Mouse (Mus musculus): Measurements from ENCODE around the gene Ccdc62.

Ccdc62 gene

DNA sequence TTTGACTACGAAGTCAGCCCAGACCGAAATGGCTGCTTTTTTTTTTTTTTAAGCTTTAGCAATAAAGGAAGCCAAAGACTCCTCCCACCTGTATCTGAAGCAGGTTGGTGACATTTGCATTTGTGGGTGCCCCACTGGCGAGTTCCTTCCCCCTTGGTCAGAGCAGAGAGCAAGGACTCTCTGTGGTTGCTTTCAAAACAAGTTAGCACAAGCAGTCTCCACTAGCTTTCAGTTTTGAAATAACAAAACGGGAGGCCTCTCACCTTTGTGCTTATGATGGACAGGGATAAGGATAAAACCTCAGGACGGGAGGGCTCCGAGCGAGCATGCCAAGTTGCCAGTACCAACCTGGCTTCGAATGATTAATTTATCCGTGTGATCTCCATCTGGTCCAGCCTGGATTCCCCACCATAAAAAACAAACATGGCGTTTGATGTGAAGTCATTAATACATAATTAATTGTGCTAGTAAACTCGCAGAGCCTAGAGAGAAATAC, 44.2 kb downstream of the Ccdc62 start:
- in situ Hi-C loops (cut with MboI; ENCODE audit: unreplicated experiment in 2 of 2) = loop anchor here in 1 of 2 experiments (25.0 kb wide), 1 partner anchor 113 kb away; the partner anchor contains the start of gene Abcb9

DNA sequence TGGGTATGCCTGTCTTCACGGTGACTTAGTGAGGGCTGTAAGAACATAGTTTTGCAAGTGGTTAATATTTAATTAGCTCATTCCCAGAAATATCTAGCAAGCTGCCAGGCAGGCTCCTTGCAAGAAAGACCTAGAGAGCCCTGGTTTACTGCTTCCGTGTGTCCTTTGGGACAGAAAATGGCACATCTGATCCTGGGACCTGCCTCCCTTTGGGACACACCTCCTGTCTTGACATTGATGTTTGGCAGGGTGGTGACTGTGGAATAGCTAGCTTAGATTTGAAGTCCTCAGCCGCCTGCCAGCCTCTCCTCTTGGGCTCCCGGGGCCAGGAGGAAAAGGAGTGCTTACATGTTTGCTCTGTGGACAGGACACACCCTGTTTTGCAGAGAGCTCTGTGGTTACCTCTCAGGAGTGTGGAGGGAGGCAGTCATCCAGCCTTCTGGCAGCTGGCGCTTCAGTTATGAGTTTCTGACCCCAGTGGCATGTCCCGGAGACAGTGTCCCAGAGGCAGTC, 45.2 kb downstream of the Ccdc62 start:
- in situ Hi-C loops (cut with MboI; ENCODE audit: unreplicated experiment in 2 of 2) = no loop called here

DNA sequence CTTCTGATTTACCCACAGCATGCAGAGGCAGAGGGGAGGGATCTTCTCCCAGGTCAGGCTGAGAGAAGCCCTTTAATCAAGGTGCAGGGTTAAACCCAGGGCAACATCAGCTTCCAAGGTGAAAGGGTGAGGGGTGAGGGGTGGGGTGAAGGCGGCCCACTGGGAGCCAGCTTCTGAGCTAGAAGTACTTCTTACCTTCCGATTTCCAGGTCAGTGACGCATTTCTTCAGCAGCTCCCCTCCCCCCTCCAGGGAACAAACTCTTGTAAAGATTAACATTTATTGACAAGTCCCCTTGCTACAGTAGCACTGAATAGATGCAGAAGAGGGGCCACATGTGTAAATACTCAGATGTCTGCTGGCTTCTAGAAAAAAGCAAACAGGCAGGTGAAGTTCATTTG, 46.8 kb downstream of the Ccdc62 start:
- in situ Hi-C loops (cut with MboI; ENCODE audit: unreplicated experiment in 2 of 2) = no loop called here

DNA sequence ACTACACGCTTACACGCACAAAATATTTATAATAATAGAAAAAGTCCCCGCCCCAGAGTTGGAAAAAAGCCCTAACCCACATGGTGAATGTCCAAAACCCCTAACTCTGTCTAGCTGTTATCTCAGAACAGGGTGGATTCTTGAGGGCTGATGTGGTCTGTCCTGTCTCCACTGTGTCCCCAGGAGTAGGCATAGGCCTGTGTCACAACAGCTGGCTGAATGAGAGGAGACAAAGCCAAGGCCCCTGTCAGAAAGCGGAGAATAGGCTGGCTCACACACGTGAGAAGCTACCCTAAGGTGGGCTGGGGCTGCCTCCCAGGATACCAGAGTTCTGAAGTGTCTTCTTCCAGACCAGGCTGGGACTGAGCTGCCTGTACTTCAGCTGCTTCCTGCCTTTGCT, 47.7 kb downstream of the Ccdc62 start:
- in situ Hi-C loops (cut with MboI; ENCODE audit: unreplicated experiment in 2 of 2) = no loop called here

DNA sequence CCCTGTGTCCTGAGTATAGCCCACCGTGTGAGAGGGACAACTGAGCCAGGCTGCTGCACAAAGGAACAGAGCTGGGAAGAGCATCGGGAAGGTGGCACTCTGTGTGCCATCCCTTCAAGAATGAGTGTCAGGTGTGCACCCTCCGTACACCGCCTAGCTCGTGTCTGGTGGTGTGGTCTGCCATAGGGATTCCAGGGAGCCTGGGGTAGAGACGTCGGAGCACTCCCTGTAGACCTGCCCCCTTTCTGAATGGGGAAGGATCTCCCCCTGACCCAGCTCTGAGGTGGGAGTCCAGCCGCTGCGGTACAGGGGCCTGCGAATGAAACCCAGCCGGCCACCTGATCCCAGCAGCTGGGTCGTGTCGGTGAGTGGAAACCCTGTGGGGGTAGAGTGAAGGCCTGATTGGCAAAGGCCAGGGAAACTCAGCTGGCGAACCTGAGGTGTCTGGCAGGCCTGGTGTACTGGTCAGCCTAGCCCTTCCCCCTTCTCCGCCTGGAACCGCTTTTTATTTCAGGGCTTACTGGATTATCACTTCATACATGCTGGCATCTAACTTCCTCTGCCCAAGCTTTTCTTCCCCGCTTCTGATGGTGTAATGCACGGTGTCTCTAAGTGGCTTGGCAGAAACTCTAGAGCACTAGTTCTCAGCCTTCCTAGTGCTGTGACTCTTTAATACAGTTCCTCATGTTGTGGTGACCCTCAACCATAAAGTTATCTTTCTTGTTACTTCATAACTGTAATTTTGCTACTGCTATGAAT, 48.9 kb downstream of the Ccdc62 start:
- in situ Hi-C loops (cut with MboI; ENCODE audit: unreplicated experiment in 2 of 2) = no loop called here

DNA sequence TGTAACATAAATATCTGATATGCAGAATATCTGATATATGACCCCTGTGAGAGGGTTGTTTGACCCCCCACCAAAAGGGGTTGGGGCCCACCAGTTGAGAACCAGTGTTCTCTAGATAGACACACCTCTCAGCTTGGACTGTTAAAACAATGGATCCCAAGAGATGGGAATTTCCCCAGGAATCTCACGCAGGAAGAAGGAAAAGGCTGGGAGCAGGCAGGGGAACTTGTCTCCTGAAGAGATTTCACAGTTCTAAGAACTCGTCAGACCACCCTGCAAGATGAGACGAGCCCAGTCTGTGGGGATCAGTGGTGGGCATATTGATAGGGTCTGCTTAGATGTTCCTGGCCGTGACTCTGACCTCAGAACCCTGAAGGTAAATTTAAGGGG, 49.5 kb downstream of the Ccdc62 start:
- in situ Hi-C loops (cut with MboI; ENCODE audit: unreplicated experiment in 2 of 2) = no loop called here

DNA sequence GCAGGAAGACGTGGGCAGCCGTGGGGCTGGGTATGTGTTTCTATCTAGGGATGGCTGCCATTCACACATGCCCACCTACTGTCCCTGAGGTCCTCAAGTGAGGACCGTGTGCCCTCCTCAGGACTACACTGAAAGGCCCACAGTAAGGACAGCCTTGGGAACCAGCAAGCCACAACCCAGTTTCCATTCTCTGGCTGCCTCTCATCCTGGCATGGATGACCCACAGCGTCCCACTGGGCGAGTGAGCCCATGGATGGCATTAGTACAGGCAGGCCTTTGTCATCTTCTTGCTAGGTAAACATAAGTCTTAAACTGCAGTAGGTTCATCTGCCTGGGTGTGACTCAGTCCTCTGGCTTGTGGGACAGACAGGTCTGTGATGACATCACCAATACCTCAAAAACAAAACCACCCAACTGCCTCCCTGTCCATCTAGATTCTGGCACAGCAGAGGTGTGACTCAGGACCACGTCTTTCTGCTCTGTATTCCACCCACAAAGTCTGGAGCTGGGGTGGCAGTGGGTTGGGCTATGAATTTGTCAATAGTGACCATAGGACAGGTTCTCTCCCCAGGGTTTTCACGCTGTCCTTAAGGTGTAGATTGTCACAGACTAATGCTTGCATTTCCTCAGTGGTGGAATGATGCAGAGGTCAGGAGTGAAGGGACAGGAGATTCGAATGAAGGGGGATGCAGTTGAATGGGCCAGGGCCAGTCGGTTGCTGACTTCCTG, 50.2 kb downstream of the Ccdc62 start:
- in situ Hi-C loops (cut with MboI; ENCODE audit: unreplicated experiment in 2 of 2) = no loop called here

DNA sequence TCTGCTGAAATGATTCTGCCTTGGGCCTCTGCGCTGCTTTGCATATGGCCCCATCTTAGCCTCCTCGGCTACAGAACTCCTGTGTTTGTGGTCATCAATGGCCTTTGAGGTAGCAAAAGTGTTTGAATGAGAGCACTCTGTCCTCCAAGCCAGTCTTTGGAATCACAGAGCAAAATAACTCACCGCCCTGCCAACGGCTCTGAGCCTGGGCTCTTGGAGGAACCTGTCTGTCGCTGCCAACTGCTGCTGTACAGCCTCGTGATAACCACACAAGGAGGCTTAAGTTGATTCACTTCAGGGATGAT, 50.7 kb downstream of the Ccdc62 start:
- in situ Hi-C loops (cut with MboI; ENCODE audit: unreplicated experiment in 2 of 2) = no loop called here

DNA sequence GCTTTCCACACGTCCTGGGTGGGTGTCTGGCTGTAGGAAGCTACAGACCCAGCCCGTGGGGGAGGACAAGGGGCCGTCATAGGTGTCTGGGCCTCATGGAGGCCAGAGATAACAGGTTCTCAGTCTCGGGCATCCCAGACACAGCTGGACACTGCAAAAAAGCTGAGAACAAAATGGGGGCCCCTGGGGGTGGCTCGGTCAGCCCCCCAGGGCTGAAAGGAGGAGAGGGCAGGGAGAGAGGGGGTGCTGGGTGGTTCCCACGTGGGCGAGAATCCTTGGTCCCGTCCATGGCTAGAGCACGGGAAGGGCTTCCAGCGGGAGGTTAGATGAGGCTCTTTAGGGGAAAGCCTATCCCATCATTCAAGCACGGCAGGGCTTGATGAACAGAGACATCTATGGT, 52.4 kb downstream of the Ccdc62 start:
- in situ Hi-C loops (cut with MboI; ENCODE audit: unreplicated experiment in 2 of 2) = no loop called here

DNA sequence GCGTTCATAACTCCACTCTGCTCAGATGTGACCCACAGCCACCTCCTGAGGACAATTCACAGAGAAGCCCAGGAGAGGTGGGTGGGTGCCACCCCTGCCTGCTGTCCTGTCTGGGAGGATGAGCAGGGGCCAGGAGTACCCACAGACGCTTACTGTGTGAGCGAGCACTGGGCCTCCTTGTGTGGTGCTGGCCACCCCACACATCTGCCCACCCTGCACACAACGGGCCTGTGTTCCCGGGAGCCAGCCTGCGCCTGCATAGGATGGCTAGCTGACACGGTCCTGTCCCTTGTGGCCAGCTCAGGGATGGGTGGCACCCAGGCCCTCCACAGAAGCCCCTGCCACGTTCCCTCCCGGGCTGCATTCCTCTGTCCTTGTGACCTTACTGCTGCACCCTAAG, 55.0 kb downstream of the Ccdc62 start:
- in situ Hi-C loops (cut with MboI; ENCODE audit: unreplicated experiment in 2 of 2) = no loop called here

DNA sequence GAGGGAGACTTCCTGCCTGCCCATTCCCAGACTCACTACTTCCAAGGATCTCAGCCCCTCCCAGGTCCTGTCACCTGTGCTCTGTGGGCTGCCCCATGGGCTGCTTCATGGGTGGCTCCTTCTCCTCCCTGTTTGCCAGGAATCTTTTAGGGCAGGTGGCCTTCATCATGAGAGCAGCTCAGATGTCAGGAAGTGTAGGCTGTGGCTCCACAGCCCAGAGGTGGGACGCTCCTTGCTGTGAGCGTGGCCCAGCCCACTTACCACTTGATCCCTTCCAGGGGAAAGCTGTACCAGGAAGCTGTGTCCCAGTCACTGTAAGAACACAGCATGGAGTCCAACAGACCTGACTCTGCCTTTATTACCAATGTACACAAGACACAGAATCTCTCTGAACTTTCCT, 56.4 kb downstream of the Ccdc62 start:
- in situ Hi-C loops (cut with MboI; ENCODE audit: unreplicated experiment in 2 of 2) = no loop called here

DNA sequence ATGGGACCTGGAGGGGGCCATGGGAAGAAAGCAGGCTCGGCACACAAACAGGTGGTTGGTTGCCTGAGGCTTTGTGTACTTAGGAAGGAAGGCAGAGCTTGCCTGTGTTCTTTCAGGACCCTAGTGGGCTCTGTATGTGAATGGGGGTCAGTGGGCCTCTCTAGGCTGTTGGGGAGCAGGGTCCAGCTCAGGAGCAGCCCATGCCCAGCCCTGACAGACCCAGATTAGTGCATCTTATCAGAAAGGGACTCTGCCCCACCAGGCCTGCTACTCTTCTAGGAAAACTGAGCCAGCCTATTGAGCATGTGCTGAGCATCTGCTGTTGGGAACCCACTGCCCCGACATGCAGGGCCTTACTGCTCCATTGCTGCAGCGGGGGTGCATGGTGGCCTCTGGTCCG, 57.0 kb downstream of the Ccdc62 start:
- in situ Hi-C loops (cut with MboI; ENCODE audit: unreplicated experiment in 2 of 2) = no loop called here

DNA sequence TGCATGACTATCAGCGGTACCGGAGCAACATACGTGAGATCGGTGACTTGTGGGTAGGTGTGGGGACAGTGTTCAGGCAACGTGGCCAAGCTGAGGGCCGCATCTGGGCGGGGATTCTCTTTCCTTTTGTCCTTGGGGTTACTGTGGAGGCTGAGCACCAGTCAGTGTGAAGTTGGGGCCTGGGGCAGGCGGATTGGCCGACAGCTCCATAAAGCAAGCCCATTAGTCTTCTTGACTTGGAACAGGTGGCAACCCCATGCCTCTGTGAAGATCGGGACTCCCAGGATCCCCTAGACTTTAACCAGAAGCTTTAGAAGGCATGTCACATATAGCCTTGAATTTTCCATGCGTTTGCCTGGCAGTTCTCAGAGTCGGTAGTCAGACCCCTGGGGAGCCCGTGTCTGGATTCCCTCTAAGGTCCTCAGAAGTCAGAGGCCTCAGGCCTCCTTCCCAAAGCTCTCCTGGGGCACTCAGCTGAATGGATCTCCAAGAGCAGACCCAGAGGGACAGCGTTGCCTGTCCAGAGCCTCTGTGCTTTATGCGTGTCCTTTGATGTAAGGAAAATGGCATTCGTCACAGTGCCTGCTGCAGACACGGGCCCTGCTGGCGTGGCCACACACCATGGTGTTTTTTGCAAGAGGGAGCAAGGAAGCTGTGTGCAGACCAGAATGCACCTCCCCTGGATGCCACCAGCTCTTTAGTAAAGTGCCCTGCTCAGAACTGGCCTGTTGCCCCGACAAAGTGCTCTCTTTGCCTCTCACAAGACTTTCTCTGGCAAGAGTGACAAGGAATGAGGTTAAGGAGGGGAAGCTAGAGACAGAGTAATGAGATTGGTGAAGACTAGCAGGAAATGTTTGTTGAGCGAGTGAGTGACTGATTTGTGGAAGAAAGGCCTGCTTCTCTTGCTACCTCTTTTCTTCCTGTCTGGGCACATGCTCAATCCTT, 59.7 kb downstream of the Ccdc62 start:
- in situ Hi-C loops (cut with MboI; ENCODE audit: unreplicated experiment in 2 of 2) = loop anchor here (5.0 kb wide), 2 partner anchors 38 to 43 kb away; no protein-coding TSS in a partner anchor

DNA sequence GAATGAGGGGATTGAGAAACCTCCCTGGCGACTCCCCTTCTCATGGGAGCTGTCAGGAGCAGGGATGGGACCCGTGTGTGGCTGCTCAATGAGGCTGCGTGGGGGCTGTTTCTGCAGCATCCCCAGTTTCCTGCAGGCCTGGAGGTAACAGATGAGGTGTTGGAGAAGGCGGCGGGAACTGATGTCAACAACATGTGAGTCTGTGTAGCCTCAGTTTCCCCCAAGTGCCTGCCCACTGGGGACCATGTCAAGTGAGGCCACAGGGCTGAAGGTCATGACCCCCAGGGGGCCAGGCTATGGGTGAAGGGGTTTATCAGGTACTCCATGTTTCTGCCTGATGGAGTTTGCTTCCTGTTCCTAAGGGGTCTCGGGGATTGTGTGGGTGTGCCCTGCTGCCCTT, 60.8 kb downstream of the Ccdc62 start:
- in situ Hi-C loops (cut with MboI; ENCODE audit: unreplicated experiment in 2 of 2) = loop anchor here (5.0 kb wide), 2 partner anchors 39 to 44 kb away; no protein-coding TSS in a partner anchor

DNA sequence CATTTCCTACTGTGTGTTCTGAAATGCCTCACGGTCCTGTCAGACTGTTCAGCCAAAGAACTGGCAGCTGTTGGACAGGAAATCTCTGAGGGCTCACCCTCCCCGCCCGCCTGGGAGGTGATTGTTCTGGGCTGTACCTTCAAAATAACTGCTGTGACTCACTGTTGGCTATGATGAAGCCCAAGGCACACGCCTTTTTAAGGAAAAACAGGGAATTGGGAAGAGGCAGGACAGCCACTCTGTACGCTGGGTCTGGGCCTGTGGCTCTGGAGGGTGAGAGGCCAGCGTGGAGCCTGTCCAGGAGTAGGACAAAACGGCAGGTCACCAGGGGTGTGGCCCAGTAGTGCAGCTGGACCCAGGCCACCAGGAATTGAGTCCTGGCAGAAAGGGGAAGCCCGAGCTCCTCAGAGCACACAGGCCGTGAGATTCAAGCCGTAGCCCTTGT, 61.7 kb downstream of the Ccdc62 start:
- in situ Hi-C loops (cut with MboI; ENCODE audit: unreplicated experiment in 2 of 2) = loop anchor here (5.0 kb wide), 2 partner anchors 40 to 45 kb away; no protein-coding TSS in a partner anchor

DNA sequence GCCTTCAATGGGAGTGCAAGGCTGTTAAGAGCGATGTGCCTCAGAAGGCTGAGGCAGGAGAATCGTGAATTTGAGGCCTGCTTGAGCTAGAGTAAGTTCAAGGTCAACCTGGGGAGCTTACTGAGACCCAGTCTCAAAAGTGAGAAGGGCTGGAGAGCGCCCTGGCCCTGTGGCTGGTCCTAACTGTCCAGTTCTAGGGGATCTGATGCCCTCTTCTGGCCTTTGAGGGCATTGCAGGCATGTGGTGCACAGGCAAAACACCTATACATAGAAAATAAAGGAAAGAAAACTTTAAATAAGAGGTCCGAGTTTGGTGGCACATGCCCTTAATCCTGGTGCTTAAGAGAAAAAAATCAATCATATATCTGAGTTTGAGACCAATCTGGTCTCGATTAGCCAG, 62.3 kb downstream of the Ccdc62 start:
- in situ Hi-C loops (cut with MboI; ENCODE audit: unreplicated experiment in 2 of 2) = loop anchor here (5.0 kb wide), 2 partner anchors 40 to 45 kb away; no protein-coding TSS in a partner anchor

DNA sequence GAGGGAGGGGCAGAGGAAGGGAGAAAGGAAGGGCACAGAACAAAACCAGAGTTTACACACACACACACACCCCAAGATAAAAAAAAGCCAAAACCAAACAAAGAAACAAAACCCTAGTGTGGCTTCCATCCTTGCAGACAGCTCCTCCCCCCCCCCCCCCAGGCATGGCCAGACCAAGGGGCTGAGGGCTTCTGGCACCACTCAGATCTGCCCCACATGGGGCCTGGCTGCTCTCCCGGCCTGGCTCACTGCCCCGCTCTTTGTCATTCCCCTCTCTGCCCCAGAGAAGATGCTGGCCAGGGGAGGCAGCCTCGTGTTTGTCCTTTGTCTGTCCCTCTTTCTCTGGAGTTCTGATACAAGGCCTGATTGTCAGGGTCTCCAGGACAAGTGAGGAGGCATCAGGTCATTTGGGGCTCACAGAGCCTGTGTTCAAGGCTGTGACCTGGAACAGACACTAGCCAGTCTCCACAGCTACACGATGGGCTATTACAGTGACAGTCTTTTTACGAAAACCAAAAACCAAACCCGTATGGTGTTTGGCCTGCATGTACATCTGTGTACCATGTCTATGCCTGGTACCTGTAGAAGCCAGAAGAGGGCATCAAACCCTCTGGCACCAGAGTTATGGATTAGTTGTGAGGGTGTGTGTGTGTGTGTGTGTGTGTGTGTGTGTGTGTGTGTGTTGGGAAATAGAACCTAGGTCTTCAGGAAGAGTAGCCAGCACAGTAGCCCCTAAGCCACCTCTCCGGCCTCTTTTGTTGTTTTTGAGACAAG, 63.0 kb downstream of the Ccdc62 start:
- in situ Hi-C loops (cut with MboI; ENCODE audit: unreplicated experiment in 2 of 2) = loop anchor here (5.0 kb wide), 2 partner anchors 41 to 46 kb away; no protein-coding TSS in a partner anchor

DNA sequence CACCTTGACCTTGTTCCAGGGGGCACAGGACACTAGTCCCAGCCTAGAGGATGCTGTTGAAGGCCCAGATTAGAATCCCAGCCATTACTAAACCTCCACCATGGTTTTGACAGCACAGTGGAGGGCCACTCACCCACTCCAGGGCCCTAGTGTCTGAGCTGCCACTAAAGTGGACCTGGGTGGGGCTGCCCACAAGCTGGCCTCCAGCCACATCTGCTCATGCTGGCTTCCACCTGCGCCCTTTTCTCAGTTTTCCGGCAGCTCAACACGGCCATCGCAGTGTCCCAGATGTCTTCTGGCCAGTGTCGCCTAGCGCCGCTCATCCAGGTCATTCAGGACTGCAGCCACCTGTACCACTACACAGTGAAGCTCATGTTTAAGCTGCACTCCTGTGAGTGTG, 64.0 kb downstream of the Ccdc62 start:
- in situ Hi-C loops (cut with MboI; ENCODE audit: unreplicated experiment in 2 of 2) = loop anchor here (5.0 kb wide), 2 partner anchors 42 to 47 kb away; no protein-coding TSS in a partner anchor

DNA sequence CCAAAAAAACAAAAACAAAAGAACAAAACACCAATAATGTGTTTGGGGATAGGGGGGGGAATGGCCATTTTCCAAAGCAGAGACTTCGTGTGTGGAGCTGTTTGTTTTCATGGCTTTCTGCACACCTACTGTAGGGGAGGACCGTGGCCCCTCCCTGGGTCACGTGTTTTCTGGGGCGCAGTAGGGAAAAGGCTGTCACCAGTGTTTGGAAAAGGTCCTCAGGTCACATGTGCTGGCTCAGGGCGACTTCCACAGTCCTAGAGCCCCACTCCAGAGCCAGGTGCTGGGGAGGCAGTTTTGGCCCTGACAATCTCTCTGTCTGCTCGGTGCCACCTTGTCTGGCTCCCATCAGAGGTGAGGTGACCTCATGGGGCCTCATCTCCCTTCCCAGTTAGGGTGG, 64.9 kb downstream of the Ccdc62 start:
- in situ Hi-C loops (cut with MboI; ENCODE audit: unreplicated experiment in 2 of 2) = no loop called here

DNA sequence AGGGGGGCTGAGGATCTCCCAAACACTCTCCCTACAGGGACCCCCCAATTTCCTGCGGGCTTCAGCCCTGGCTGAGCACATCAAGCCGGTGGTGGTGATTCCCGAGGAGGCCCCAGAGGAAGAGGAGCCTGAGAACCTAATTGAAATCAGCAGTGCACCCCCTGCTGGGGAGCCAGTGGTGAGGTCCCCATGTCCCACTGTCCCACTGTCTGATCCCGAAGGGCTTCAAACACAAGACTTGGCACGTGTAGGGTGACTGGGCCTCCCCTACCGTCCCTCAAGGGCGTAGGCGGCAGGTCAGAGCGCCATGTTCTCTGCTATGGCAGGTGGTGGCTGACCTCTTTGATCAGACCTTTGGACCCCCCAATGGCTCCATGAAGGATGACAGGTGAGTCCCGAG, 65.7 kb downstream of the Ccdc62 start:
- in situ Hi-C loops (cut with MboI; ENCODE audit: unreplicated experiment in 2 of 2) = no loop called here

All from v-Abl transformed pro-B cells (cell line).